ENCODE assay signal across 8 mouse cellular contexts in genomic region chr11:97050944-97051586, GRCm38 (mm10). TPM values are rescaled to one million over a fixed set of nuclear protein-coding genes. Genes with fewer than 3 reads are reported as not detected.
DNase-seq lines count a peak whose midpoint lies in the region; ATAC-seq and TF ChIP-seq lines count a peak whose summit lies in the region.

No protein-coding gene starts in this region.

- peak overlapping the region; percentile 78 to 88 for H3K4me3 ChIP-seq in MEL (ENCODE audit: control insufficient read depth in 1 of 2, insufficient read depth in 1 of 2, low read depth in 2 of 2, low read length in 2 of 2)
- peak overlapping the region; percentile 66 for H3K4me3 ChIP-seq in forebrain, embryonic 14.5 days (ENCODE audit: low read depth, low read length)
- H3K4me3 ChIP-seq in liver, embryonic 15.5 days (replicated peaks): peak overlapping the region; percentile 66

- peak; percentile 27; the same call in 1 of the 2 replicates for ATAC-seq in forebrain, embryonic 14.5 days
- no peak for ATAC-seq in liver, embryonic 15.5 days (ENCODE audit: insufficient read depth)
- ATAC-seq in frontal cortex, adult (ENCODE audit: low TSS enrichment): no peak

- peaks cover 10% of the 10 kb centered on the region for H3K79me2 ChIP-seq in MEL (ENCODE audit: control insufficient read depth, insufficient read depth, low read length, poor library complexity)

- peak overlapping the region; percentile 83 for H3K9ac ChIP-seq in MEL (ENCODE audit: control insufficient read depth, low read depth, low read length, poor library complexity, severe bottlenecking)
- peak overlapping the region; percentile 88 for H3K9ac ChIP-seq in forebrain, embryonic 14.5 days (ENCODE audit: low read length)
- H3K9ac ChIP-seq in liver, embryonic 15.5 days: peak overlapping the region; percentile 68

- TF ChIP-seq RAD21 in MEL (IDR thresholded peaks at IDR 0.05; ENCODE audit: low read depth, low read length): no peak

- WGBS in forebrain, embryonic 14.5 days: 26% methylated on average over 13 of the region's 13 CpGs
- 17% methylated on average over 13 of the region's 13 CpGs for WGBS in liver, embryonic 15.5 days (ENCODE audit: insufficient replicate concordance)

- H3K4me2 ChIP-seq in forebrain, embryonic 14.5 days (ENCODE audit: low read length): peak overlapping the region; percentile 93
- peak overlapping the region; percentile 72 for H3K4me2 ChIP-seq in liver, embryonic 15.5 days

- no peak; a peak in 1 of 6 replicates for TF ChIP-seq CTCF in MEL (IDR thresholded peaks at IDR 0.05 in 2 of 3, conservative IDR thresholded peaks at IDR 0.05 in 1 of 3; ENCODE audit: control insufficient read depth in 1 of 3, insufficient read depth in 1 of 3, low read depth in 2 of 3, low read length in 3 of 3, poor library complexity in 1 of 3, severe bottlenecking in 1 of 3)

- no peak for TF ChIP-seq EP300 in MEL (IDR thresholded peaks at IDR 0.05; ENCODE audit: low read depth in 1 of 2, low read length in 2 of 2)

- H3K4me1 ChIP-seq in MEL (ENCODE audit: control insufficient read depth in 1 of 2, insufficient read depth in 2 of 2, low read length in 2 of 2): peaks cover 0 to 16% of the 10 kb centered on the region in 2 experiments; a peak in 2 of 4 replicates
- peaks cover 13% of the 10 kb centered on the region for H3K4me1 ChIP-seq in forebrain, embryonic 14.5 days (ENCODE audit: control insufficient read depth, insufficient read depth, low read length)
- H3K4me1 ChIP-seq in liver, embryonic 15.5 days (replicated peaks): peaks cover 28% of the 10 kb centered on the region

- TF ChIP-seq POLR2A in MEL (IDR thresholded peaks at IDR 0.05; ENCODE audit: control insufficient read depth in 1 of 2, insufficient read depth in 1 of 2, low read depth in 1 of 2, low read length in 2 of 2, poor library complexity in 1 of 2): no peak

- H3K27ac ChIP-seq in MEL (ENCODE audit: control insufficient read depth, low read depth, low read length): peak overlapping the region; percentile 54
- peak overlapping the region; percentile 39; the same call in 1 of the 2 replicates for H3K27ac ChIP-seq in forebrain, embryonic 14.5 days (ENCODE audit: low read depth, low read length)
- H3K27ac ChIP-seq in liver, embryonic 15.5 days (replicated peaks): peak overlapping the region; percentile 54; the same call in 1 of the 2 replicates

- peak; percentile 20 for DNase-seq in kidney, adult 18-20 months
- no peak for DNase-seq in kidney, postnatal 4 days
- DNase-seq in MEL (ENCODE audit: low read depth, low spot score): peak; percentile 70
- peak; percentile 24 for DNase-seq in forebrain, embryonic 14.5 days (ENCODE audit: low spot score)
- no peak for DNase-seq in urinary bladder, postnatal 10 days (ENCODE audit: low spot score)
- no peak for DNase-seq in right cerebral cortex, adult 2 months (ENCODE audit: low spot score in 2 of 2)

- H3K9me3 ChIP-seq in MEL (replicated peaks; ENCODE audit: insufficient read depth, low read length): no peaks in the 10 kb centered on the region
- no peaks in the 10 kb centered on the region for H3K9me3 ChIP-seq in forebrain, embryonic 14.5 days (replicated peaks; ENCODE audit: control insufficient read depth, low read length)
- H3K9me3 ChIP-seq in liver, embryonic 15.5 days (replicated peaks): no peaks in the 10 kb centered on the region

- no peaks in the 10 kb centered on the region for H3K27me3 ChIP-seq in MEL (ENCODE audit: control insufficient read depth in 1 of 2, insufficient read depth in 2 of 2, low read length in 2 of 2)
- no peaks in the 10 kb centered on the region for H3K27me3 ChIP-seq in forebrain, embryonic 14.5 days (replicated peaks; ENCODE audit: control insufficient read depth, insufficient read depth, low read length)
- H3K27me3 ChIP-seq in liver, embryonic 15.5 days: no peaks in the 10 kb centered on the region

- H3K36me3 ChIP-seq in MEL (ENCODE audit: control insufficient read depth in 1 of 2, insufficient read depth in 2 of 2, low read length in 2 of 2): no peaks in the 10 kb centered on the region
- H3K36me3 ChIP-seq in forebrain, embryonic 14.5 days (ENCODE audit: control insufficient read depth, insufficient read depth, low read length): peaks cover 41% of the 10 kb centered on the region
- H3K36me3 ChIP-seq in liver, embryonic 15.5 days (replicated peaks): peaks cover 46% of the 10 kb centered on the region

TF ChIP-seq in MEL, 35 proteins besides CTCF, POLR2A, EP300 and RAD21:
- TF ChIP-seq NRF1 (IDR thresholded peaks at IDR 0.05; ENCODE audit: insufficient read depth, low read depth, low read length, poor library complexity, severe bottlenecking) (no peak), TAL1 (IDR thresholded peaks at IDR 0.05; ENCODE audit: low read length) (no peak), MXI1 (IDR thresholded peaks at IDR 0.05; ENCODE audit: low read depth, low read length) (peak; percentile 14), CHD1 (IDR thresholded peaks at IDR 0.05; ENCODE audit: low read depth, low read length) (no peak; the same call in 1 of the 2 replicates), ZNF384 (IDR thresholded peaks at IDR 0.05; ENCODE audit: low read depth, low read length) (no peak), MYC (IDR thresholded peaks at IDR 0.05; ENCODE audit: low read depth, low read length) (0 out of 2 replicates have a peak, but pooled peaks have one; percentile 16), GABPA (IDR thresholded peaks at IDR 0.05; ENCODE audit: low read depth, low read length) (no peak), MYB (IDR thresholded peaks at IDR 0.05; ENCODE audit: low read depth, low read length) (no peak), ELF1 (IDR thresholded peaks at IDR 0.05; ENCODE audit: low read depth, low read length) (no peak), UBTF (IDR thresholded peaks at IDR 0.05; ENCODE audit: borderline replicate concordance, insufficient read depth, low read depth, low read length) (no peak), POLR2AphosphoS2 (IDR thresholded peaks at IDR 0.05; ENCODE audit: low read length) (no peak), SIN3A (IDR thresholded peaks at IDR 0.05; ENCODE audit: low read length) (peak; percentile 11; the same call in 1 of the 2 replicates)

RNA-seq across cellular contexts. Expression of gene Osbpl7, which starts 0.6 kb away (rescaled TPM):
- 8.3 and 11.5 TPM in 2 replicates for total RNA-seq in MEL (2012; rRNA removed)
- polyA plus RNA-seq in MEL (2012; ENCODE audit: insufficient read depth in 1 of 2, insufficient read length in 2 of 2, low read depth in 1 of 2, low replicate concordance in 2 of 2, missing spikeins in 1 of 2): 10 to 100 TPM in 1 of 2 experiments, not detected in 1; 18.9 TPM
- polyA plus RNA-seq in forebrain, embryonic 14.5 days (2014; fragmentation: Nextera tagmentation; extraction: Ambion mirVana): 6.1 and 6.7 TPM in 2 replicates
- 2.3 and 2.9 TPM in 2 replicates for polyA plus RNA-seq in liver, embryonic 15.5 days (2015; fragmentation: Nextera tagmentation; extraction: Ambion mirVana)

RNA-seq across cellular contexts. Expression of gene Mrpl10, which starts 9.7 kb away (rescaled TPM):
- 79.3 and 89.7 TPM in 2 replicates for total RNA-seq in MEL (2012; rRNA removed)
- 100 to 1,000 TPM in 1 of 2 experiments, not detected in 1; 106 TPM for polyA plus RNA-seq in MEL (2012; ENCODE audit: insufficient read depth in 1 of 2, insufficient read length in 2 of 2, low read depth in 1 of 2, low replicate concordance in 2 of 2, missing spikeins in 1 of 2)
- polyA plus RNA-seq in forebrain, embryonic 14.5 days (2014; fragmentation: Nextera tagmentation; extraction: Ambion mirVana): 56.2 and 57.6 TPM in 2 replicates
- polyA plus RNA-seq in liver, embryonic 15.5 days (2015; fragmentation: Nextera tagmentation; extraction: Ambion mirVana): 34.0 and 34.6 TPM in 2 replicates

RNA-seq across cellular contexts. Expression of gene Lrrc46, which starts 9.9 kb away (rescaled TPM):
- total RNA-seq in MEL (2012; rRNA removed): 0.19 and 0.20 TPM in 2 replicates
- under 1 TPM in 1 of 2 experiments, not detected in 1; 0.75 TPM for polyA plus RNA-seq in MEL (2012; ENCODE audit: insufficient read depth in 1 of 2, insufficient read length in 2 of 2, low read depth in 1 of 2, low replicate concordance in 2 of 2, missing spikeins in 1 of 2)
- 4.3 and 4.5 TPM in 2 replicates for polyA plus RNA-seq in forebrain, embryonic 14.5 days (2014; fragmentation: Nextera tagmentation; extraction: Ambion mirVana)
- 0.08 and 0.54 TPM in 2 replicates for polyA plus RNA-seq in liver, embryonic 15.5 days (2015; fragmentation: Nextera tagmentation; extraction: Ambion mirVana)

RNA-seq across cellular contexts. Expression of gene Scrn2, which starts 21.3 kb away (rescaled TPM):
- 19.8 and 26.7 TPM in 2 replicates for total RNA-seq in MEL (2012; rRNA removed)
- polyA plus RNA-seq in MEL (2012; ENCODE audit: insufficient read depth in 1 of 2, insufficient read length in 2 of 2, low read depth in 1 of 2, low replicate concordance in 2 of 2, missing spikeins in 1 of 2): 10 to 100 TPM in 1 of 2 experiments, not detected in 1; 14.8 TPM
- polyA plus RNA-seq in forebrain, embryonic 14.5 days (2014; fragmentation: Nextera tagmentation; extraction: Ambion mirVana): 15.0 and 15.4 TPM in 2 replicates
- polyA plus RNA-seq in liver, embryonic 15.5 days (2015; fragmentation: Nextera tagmentation; extraction: Ambion mirVana): 11.8 and 13.2 TPM in 2 replicates

RNA-seq across cellular contexts. Expression of gene Sp6, which starts 37.9 kb away (rescaled TPM):
- 0.03 TPM in 1 of 2 replicates, not detected in the other for total RNA-seq in MEL (2012; rRNA removed)
- under 1 TPM in 1 of 2 experiments, not detected in 1; 0.04 TPM for polyA plus RNA-seq in MEL (2012; ENCODE audit: insufficient read depth in 1 of 2, insufficient read length in 2 of 2, low read depth in 1 of 2, low replicate concordance in 2 of 2, missing spikeins in 1 of 2)
- polyA plus RNA-seq in forebrain, embryonic 14.5 days (2014; fragmentation: Nextera tagmentation; extraction: Ambion mirVana): 0.17 TPM in 1 of 2 replicates, not detected in the other
- polyA plus RNA-seq in liver, embryonic 15.5 days (2015; fragmentation: Nextera tagmentation; extraction: Ambion mirVana): 0.03 and 0.05 TPM in 2 replicates

Comparison
In these comparisons a context has a peak if more than half of its experiments do, and no peak if none do; other contexts are left out.
1. DNase-seq: peak in kidney, adult 18-20 months (single experiment), MEL (single experiment) and forebrain, embryonic 14.5 days (single experiment); none in kidney, postnatal 4 days (0 of 2), urinary bladder, postnatal 10 days (single experiment) and right cerebral cortex, adult 2 months (0 of 2).
2. Peak in every context shown above with its lines, with median percentiles within 50 percentile points of each other: H3K27ac ChIP-seq, H3K4me3 ChIP-seq and H3K9ac ChIP-seq.